Mouse (Mus musculus): Measurements from ENCODE around the gene Epha6. TPM values are rescaled to one million over a fixed set of nuclear protein-coding genes. Genes with fewer than 3 reads are reported as not detected.

Epha6 gene
- polyA plus RNA-seq, 1 experiment = not detected

- Histone ChIP-seq H3K36me3 (ENCODE audit: control insufficient read depth, insufficient read depth) (no peaks in the 10 kb centered on the region), H3K79me2 (ENCODE audit: control insufficient read depth, insufficient read depth) (no peaks in the 10 kb centered on the region), H3K4me3 (ENCODE audit: insufficient read depth, poor library complexity, severe bottlenecking) (no peak overlapping the region), H3K27me3 (ENCODE audit: control insufficient read depth, insufficient read depth, insufficient read length) (no peaks in the 10 kb centered on the region), H3K79me3 (ENCODE audit: low read depth) (no peaks in the 10 kb centered on the region), H3ac (ENCODE audit: control insufficient read depth, insufficient read length, low read depth) (no peak overlapping the region)
- TF ChIP-seq MYOG (IDR thresholded peaks at IDR 0.05; ENCODE audit: control insufficient read depth, extremely low read depth, insufficient read length) = no peak
- no peak for TF ChIP-seq CEBPB (IDR thresholded peaks at IDR 0.05; ENCODE audit: low read depth)
- no peak for TF ChIP-seq FOSL1 (IDR thresholded peaks at IDR 0.05; ENCODE audit: insufficient read depth, low read length, poor library complexity, severe bottlenecking)
- no peak for TF ChIP-seq MAX (IDR thresholded peaks at IDR 0.05)
- TF ChIP-seq USF1 (IDR thresholded peaks at IDR 0.05; ENCODE audit: low read depth) = no peak
- TF ChIP-seq MYOD1 (IDR thresholded peaks at IDR 0.05; ENCODE audit: control insufficient read depth, insufficient read length, low read depth) = no peak
- no peak for TF ChIP-seq CTCF (IDR thresholded peaks at IDR 0.05; ENCODE audit: control insufficient read depth, insufficient read depth, insufficient read length)
These were observed 1001.1 kb downstream of the Epha6 start for GRCm38 (mm10) chr16:59604078-59604781.

Small RNA genes lying within 50 kb of the gene (microRNA-seq; reads per million reads assigned to microRNA genes)
- gene Gm24755 (ENCODE audit: borderline microRNAs expressed) = not detected

Data from C2C12 (cell line).